Mouse (Mus musculus): ENCODE results near the gene Ralgapa2. TPM values are rescaled to one million over a fixed set of nuclear protein-coding genes. Genes with fewer than 3 reads are reported as not detected.

Gene Ralgapa2
- polyA plus RNA-seq, 1 experiment = 8.3 TPM

GRCm38 (mm10) chr2:146443291-146443875, 68.8 kb downstream of the Ralgapa2 start:
- H3K4me1 ChIP-seq (ENCODE audit: control insufficient read depth, insufficient read depth, insufficient read length) = no peaks in the 10 kb centered on the region
- no peak overlapping the region for H3K4me3 ChIP-seq (ENCODE audit: extremely low read depth, insufficient read depth, insufficient read length)
- H3K27me3 ChIP-seq (ENCODE audit: control insufficient read depth, insufficient read depth, low read length) = no peaks in the 10 kb centered on the region
- no peak for DNase-seq (ENCODE audit: low read depth in 1 of 2, low spot score in 2 of 2)
- TF ChIP-seq POLR2A (IDR thresholded peaks at IDR 0.05; ENCODE audit: low read depth, low read length) (no peak), CTCF (IDR thresholded peaks at IDR 0.05; ENCODE audit: extremely low read depth, insufficient read depth, insufficient read length, insufficient replicate concordance) (no peak)
- no peak overlapping the region for H3K27ac ChIP-seq (ENCODE audit: insufficient read depth, low read length)
- H3K36me3 ChIP-seq (ENCODE audit: control insufficient read depth, insufficient read depth, low read length) = peaks cover 4% of the 10 kb centered on the region
- 90% methylated on average over 9 of the region's 9 CpGs for WGBS

DNA sequence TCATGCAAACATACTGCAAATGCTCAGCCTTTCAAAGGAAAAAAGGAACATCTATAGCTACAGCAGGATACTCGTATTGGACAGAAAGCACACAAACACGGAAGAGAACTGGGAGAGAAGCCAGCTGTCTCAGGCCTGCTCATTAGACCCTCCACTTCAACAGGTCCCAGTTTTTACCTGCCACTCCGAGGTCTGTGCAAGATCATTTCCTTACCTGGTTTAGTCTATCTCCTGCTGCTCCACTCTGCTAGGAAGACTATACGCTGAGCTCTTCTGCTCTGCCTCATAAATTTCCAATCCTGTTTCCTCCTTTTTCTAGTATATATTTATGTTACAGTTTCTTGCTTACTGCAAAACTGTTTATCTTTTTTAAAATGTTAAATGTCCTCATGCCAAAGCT, 70.4 kb downstream of the Ralgapa2 start:
- H3K36me3 ChIP-seq (ENCODE audit: control insufficient read depth, insufficient read depth, low read length) = peaks cover 4% of the 10 kb centered on the region
- H3K27ac ChIP-seq (ENCODE audit: insufficient read depth, low read length) = no peak overlapping the region

DNA sequence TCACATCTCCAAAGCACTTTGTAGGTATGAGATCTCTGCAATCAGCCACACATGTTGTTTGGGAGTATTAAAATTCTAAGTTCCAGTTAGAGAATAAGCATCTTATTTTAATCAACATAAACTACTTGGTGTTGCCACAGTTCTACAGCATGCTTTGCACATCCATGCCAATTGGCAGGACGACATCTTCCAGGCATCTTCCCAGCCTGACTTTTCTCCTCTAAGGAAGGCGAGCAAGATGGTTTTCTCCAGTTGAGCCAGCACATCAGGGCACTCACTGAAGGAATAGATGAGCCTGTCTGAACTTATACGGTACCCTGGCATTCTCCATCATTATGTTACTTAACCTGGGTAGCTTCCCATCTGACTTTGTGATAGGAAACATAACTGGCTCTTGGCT, 83.4 kb downstream of the Ralgapa2 start:
- TF ChIP-seq POLR2A (IDR thresholded peaks at IDR 0.05; ENCODE audit: low read depth, low read length) (no peak), CTCF (IDR thresholded peaks at IDR 0.05; ENCODE audit: extremely low read depth, insufficient read depth, insufficient read length, insufficient replicate concordance) (no peak)
- 93% methylated on average over 3 of the region's 3 CpGs for WGBS

More for the DNA sequence above, 70.4 kb downstream of the Ralgapa2 start:
- TF ChIP-seq POLR2A (IDR thresholded peaks at IDR 0.05; ENCODE audit: low read depth, low read length) (no peak), CTCF (IDR thresholded peaks at IDR 0.05; ENCODE audit: extremely low read depth, insufficient read depth, insufficient read length, insufficient replicate concordance) (no peak)
- no peak overlapping the region for H3K4me3 ChIP-seq (ENCODE audit: extremely low read depth, insufficient read depth, insufficient read length)
- no peaks in the 10 kb centered on the region for H3K4me1 ChIP-seq (ENCODE audit: control insufficient read depth, insufficient read depth, insufficient read length)
- DNase-seq (ENCODE audit: low read depth in 1 of 2, low spot score in 2 of 2) = no peak
- H3K27me3 ChIP-seq (ENCODE audit: control insufficient read depth, insufficient read depth, low read length) = no peaks in the 10 kb centered on the region
- WGBS = 91% methylated on average over 4 of the region's 4 CpGs

DNA sequence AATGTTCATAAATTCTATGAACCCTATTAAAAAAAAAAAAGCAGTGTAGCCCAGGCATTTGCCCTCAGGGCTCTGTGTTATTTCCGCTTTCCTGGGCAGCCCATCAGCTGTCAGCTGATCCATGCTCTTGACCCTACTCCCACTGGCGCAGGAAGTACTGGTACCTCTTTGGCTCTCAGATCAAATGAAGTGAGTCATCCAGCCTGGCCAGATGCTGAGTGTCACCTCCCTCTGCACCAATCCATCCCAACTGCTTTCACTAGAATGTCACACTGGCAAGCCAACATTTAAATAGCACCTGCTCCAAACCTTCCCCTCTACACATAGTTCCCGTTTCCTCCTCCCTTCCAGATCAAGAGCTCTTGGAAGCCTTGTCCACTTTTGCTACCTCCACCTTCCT, 84.8 kb downstream of the Ralgapa2 start:
- no peak overlapping the region for H3K4me3 ChIP-seq (ENCODE audit: extremely low read depth, insufficient read depth, insufficient read length)
- no peak overlapping the region for H3K27ac ChIP-seq (ENCODE audit: insufficient read depth, low read length)
- no peaks in the 10 kb centered on the region for H3K27me3 ChIP-seq (ENCODE audit: control insufficient read depth, insufficient read depth, low read length)
- WGBS = 96% methylated on average over 3 of the region's 3 CpGs
- peaks cover 8% of the 10 kb centered on the region; the same call in 1 of the 2 replicates for H3K36me3 ChIP-seq (ENCODE audit: control insufficient read depth, insufficient read depth, low read length)
- TF ChIP-seq POLR2A (IDR thresholded peaks at IDR 0.05; ENCODE audit: low read depth, low read length) (no peak), CTCF (IDR thresholded peaks at IDR 0.05; ENCODE audit: extremely low read depth, insufficient read depth, insufficient read length, insufficient replicate concordance) (no peak)
- DNase-seq (ENCODE audit: low read depth in 1 of 2, low spot score in 2 of 2) = no peak
- no peaks in the 10 kb centered on the region for H3K4me1 ChIP-seq (ENCODE audit: control insufficient read depth, insufficient read depth, insufficient read length)

More for the DNA sequence above, 83.4 kb downstream of the Ralgapa2 start:
- H3K4me3 ChIP-seq (ENCODE audit: extremely low read depth, insufficient read depth, insufficient read length) = no peak overlapping the region
- H3K27me3 ChIP-seq (ENCODE audit: control insufficient read depth, insufficient read depth, low read length) = no peaks in the 10 kb centered on the region
- DNase-seq (ENCODE audit: low read depth in 1 of 2, low spot score in 2 of 2) = no peak
- H3K4me1 ChIP-seq (ENCODE audit: control insufficient read depth, insufficient read depth, insufficient read length) = no peaks in the 10 kb centered on the region
- peaks cover 8% of the 10 kb centered on the region; the same call in 1 of the 2 replicates for H3K36me3 ChIP-seq (ENCODE audit: control insufficient read depth, insufficient read depth, low read length)
- no peak overlapping the region for H3K27ac ChIP-seq (ENCODE audit: insufficient read depth, low read length)

DNA sequence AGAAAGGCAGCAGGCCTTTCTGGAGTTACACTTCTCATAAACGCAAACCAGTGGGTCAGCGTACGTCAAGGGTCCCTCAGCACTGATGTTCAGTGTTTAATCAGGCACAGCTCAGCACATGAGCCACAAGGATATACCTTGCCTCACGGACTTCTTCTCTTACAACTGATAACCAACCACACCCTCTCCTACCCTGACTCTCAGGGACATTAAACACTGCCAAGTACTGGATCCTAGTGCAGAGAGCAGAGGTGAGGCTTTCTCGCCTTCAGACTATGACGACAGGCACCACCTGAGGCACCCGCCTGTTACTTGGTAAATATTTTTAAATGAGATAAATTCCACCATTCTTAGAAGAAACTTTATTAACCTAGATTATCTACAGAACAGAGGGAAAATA, 85.8 kb downstream of the Ralgapa2 start:
- H3K4me1 ChIP-seq (ENCODE audit: control insufficient read depth, insufficient read depth, insufficient read length) = no peaks in the 10 kb centered on the region
- H3K4me3 ChIP-seq (ENCODE audit: extremely low read depth, insufficient read depth, insufficient read length) = no peak overlapping the region
- no peaks in the 10 kb centered on the region for H3K27me3 ChIP-seq (ENCODE audit: control insufficient read depth, insufficient read depth, low read length)
- WGBS = 93% methylated on average over 7 of the region's 7 CpGs
- TF ChIP-seq CTCF (IDR thresholded peaks at IDR 0.05; ENCODE audit: extremely low read depth, insufficient read depth, insufficient read length, insufficient replicate concordance) (no peak), POLR2A (IDR thresholded peaks at IDR 0.05; ENCODE audit: low read depth, low read length) (no peak)
- no peak for DNase-seq (ENCODE audit: low read depth in 1 of 2, low spot score in 2 of 2)
- H3K27ac ChIP-seq (ENCODE audit: insufficient read depth, low read length) = no peak overlapping the region
- H3K36me3 ChIP-seq (ENCODE audit: control insufficient read depth, insufficient read depth, low read length) = peaks cover 5% of the 10 kb centered on the region; the same call in 1 of the 2 replicates

GRCm38 (mm10) chr2:146425235-146425634, 86.9 kb downstream of the Ralgapa2 start:
- H3K4me3 ChIP-seq (ENCODE audit: extremely low read depth, insufficient read depth, insufficient read length) = no peak overlapping the region
- H3K36me3 ChIP-seq (ENCODE audit: control insufficient read depth, insufficient read depth, low read length) = peaks cover 5% of the 10 kb centered on the region; the same call in 1 of the 2 replicates
- H3K27ac ChIP-seq (ENCODE audit: insufficient read depth, low read length) = no peak overlapping the region
- no peak for TF ChIP-seq CTCF (IDR thresholded peaks at IDR 0.05; ENCODE audit: extremely low read depth, insufficient read depth, insufficient read length, insufficient replicate concordance)
- TF ChIP-seq POLR2A (IDR thresholded peaks at IDR 0.05; ENCODE audit: low read depth, low read length) = no peak
- WGBS = 92% methylated on average over 2 of the region's 2 CpGs
- H3K4me1 ChIP-seq (ENCODE audit: control insufficient read depth, insufficient read depth, insufficient read length) = no peaks in the 10 kb centered on the region
- no peaks in the 10 kb centered on the region for H3K27me3 ChIP-seq (ENCODE audit: control insufficient read depth, insufficient read depth, low read length)
- DNase-seq (ENCODE audit: low read depth in 1 of 2, low spot score in 2 of 2) = no peak

DNA sequence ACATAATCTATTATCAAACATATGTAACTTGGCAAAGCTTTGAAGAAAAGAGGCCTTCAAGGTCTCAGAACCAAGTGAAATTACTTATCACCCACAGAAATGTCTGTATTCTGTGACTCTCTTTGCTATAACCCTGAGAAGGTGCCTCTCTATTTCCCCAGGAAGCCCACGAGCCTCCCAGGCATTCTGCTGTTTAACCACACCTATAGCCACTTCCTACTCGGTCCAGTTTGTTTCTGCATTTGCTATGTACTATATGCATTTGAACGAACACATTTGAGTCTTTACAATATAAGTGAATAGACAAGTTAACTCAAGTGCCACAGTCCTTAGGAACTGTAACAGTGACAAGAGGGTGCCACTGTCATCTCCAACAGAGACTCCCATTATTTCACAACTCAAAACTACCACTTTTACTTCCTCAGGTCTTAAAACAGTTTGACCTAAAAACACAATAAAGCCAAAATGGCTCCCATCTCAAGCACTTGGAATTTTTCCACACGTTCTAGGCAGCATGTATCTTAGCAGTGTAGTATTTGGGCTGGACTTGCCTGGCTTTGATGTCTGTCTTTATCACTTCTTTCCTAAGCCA, 88.3 kb downstream of the Ralgapa2 start:
- Histone ChIP-seq H3K27ac (ENCODE audit: insufficient read depth, low read length) (no peak overlapping the region), H3K4me3 (ENCODE audit: extremely low read depth, insufficient read depth, insufficient read length) (no peak overlapping the region), H3K36me3 (ENCODE audit: control insufficient read depth, insufficient read depth, low read length) (peaks cover 3% of the 10 kb centered on the region; the same call in 1 of the 2 replicates), H3K27me3 (ENCODE audit: control insufficient read depth, insufficient read depth, low read length) (no peaks in the 10 kb centered on the region), H3K4me1 (ENCODE audit: control insufficient read depth, insufficient read depth, insufficient read length) (no peaks in the 10 kb centered on the region)
- WGBS = 22% methylated on average over 4 of the region's 4 CpGs
- TF ChIP-seq CTCF (IDR thresholded peaks at IDR 0.05; ENCODE audit: extremely low read depth, insufficient read depth, insufficient read length, insufficient replicate concordance) = no peak
- TF ChIP-seq POLR2A (IDR thresholded peaks at IDR 0.05; ENCODE audit: low read depth, low read length) = no peak
- no peak for DNase-seq (ENCODE audit: low read depth in 1 of 2, low spot score in 2 of 2)
